Mouse (Mus musculus): ENCODE data around the gene Magt1.
"Not testable (repeated sequence)": the region's sequence is repeated elsewhere in the genome, so short reads cannot be mapped to it uniquely, and the experiment has no call there.

The Magt1 gene

DNA sequence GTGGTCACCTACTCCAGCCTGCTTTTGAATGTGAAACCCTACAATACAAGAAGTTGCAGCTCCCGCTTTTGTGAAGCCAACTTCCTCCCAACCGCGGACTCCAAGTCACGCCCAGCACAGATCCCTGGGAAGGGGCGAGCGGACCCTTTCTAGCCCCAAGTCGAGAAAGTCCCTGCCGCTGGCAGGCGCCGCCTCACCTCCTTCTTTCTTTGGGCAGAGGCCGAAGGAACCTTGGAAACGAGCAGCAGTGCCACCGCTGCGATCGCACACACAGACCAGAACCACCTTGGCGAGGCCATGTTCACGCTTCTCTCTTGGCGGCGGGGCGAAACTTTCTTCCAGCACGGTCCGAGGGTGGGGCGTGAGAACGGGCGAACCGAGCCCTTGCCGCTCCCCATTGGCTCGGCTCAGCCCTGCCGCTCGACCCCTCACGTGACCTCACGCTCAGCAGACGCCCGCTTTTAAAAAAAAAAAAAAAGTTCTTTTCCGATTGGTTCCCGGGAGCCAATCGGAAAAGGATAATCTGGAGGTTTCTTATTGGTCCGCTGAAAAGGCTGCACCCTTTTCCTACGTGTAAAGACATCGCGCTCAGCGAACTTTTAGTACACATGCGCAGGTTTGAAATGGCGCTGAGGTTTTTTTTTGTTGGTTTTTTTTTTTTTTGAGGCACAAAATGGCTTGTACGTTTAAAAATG is at the start of gene Magt1:
Gene Magt1, minus strand, starts transcription at position 442 of the 695 bp plus-strand sequence.
- peak; percentile 71 to 73 for DNase-seq (ENCODE audit: low spot score in 2 of 2)

GRCm38 (mm10) chrX:106048191-106048590 is 36.5 kb upstream of the Magt1 start:
- DNase-seq (ENCODE audit: low spot score in 2 of 2), result no peak

GRCm38 (mm10) chrX:106045928-106046327 is 34.2 kb upstream of the Magt1 start:
- DNase-seq (ENCODE audit: low spot score in 2 of 2), result no peak

- DNase-seq (ENCODE audit: low spot score in 2 of 2), result no peak
These were observed 33.7 kb upstream of the Magt1 start for GRCm38 (mm10) chrX:106045455-106045854.

- no peak for DNase-seq (ENCODE audit: low spot score in 2 of 2)
These were observed 32.3 kb upstream of the Magt1 start for GRCm38 (mm10) chrX:106043863-106044617.

DNA sequence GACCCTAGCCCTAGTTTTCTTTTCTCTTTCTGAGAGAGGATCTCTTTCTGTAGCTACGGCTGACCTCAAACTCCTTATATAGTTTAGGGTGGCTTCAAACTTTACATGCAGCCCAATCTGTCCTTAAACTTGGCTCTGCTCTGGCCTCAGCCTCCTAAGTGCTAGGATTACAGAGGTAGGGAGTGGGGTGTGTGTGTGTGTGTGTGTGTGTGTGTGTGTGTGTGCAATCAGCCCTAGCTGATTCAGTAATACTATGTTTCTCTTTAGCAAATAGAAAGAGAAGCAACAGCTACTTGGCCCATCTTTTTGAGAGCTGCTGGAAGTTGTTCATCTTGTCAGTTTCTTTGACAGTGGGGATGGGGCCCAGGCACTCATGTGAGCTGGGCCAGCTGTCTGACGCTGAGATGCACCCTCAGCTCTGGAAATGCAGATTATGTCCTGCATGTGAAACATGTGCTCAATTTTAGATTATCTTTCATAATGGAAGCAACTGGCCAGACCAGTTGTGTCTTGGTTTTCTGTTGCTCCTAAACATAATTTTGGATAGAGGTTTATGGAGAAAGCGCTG is 25.6 kb upstream of the Magt1 start:
- no peak for DNase-seq (ENCODE audit: low spot score in 2 of 2)

DNA sequence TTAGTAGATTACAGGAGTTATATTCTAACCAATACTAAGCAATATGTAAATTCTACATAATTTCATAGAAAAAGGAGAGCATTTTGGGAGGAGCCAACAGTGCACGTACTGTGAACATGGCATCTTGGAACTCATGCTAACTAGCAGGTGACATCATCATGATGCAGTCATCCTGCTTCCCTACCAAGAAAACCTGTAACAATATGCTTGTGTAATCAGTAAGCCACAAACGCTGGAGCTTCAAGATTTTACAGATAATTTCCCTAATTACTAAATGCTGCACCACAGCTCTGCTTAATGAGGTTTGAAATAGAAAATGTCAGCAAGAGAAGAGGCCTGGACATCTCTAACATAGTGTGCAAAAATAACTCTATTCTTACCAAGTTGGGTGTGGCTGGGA is 24.0 kb upstream of the Magt1 start:
- no peak for DNase-seq (ENCODE audit: low spot score in 2 of 2)

DNA sequence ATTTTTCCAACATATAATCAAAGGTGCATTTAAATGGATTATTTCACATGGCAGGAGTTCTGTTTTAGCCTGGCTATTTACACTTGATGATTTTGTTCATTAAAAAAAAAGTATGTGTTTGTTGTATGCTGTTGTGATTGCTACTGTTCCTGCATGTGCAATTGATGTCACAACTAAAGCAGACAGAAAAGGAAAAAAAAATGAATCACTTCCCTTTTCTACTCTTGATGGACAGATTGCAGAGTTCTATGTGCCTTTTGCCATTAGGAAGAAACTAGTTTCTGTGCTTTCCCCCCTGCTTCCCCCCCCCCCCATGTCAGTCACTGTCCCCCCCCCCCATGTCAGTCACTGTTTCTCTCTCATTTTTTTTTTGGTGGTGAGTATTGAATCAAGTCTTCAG is 19.4 kb upstream of the Magt1 start:
- no peak for DNase-seq (ENCODE audit: low spot score in 2 of 2)

DNA sequence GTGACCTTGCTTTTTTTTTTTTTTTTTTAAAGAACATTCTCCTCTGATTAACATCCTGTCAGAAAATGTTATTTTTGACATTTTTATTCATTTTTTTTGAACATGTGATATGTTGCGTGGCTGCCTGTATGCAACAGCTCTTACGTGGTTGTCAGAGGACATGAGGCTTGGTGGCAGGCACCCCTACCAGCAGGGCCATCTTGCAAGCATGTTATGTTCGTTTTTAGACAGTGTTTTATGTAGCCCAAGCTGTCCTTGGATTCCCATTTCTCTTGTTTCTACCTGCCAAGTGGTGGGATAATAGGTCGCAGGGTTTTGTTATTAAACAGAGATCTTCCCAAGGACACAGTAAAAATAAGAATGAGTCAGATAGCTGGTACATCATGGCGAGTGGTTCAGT is 18.5 kb upstream of the Magt1 start:
- no peak for DNase-seq (ENCODE audit: low spot score in 2 of 2)

DNA sequence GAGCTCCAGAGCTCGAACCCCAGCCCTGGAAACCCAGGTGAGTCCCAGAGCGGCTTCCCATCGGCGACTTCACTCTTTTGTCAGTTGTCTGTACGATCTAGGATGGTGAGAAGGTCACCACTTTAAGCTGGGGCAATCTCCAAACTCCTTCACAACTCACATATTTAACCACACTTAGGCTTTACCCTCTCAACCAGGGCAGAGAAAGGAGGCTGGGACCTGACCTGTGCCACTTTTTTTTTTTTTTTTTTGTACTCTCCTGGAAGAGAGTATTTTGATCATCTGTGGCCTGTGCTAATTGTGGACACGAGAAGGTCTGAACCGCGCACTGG is 15.6 kb upstream of the Magt1 start:
- DNase-seq (ENCODE audit: low spot score in 2 of 2), result no peak

- peak; percentile 82 to 90 for DNase-seq (ENCODE audit: low spot score in 2 of 2)
These were observed 15.0 kb upstream of the Magt1 start, which contains the start of gene Atp7a for GRCm38 (mm10) chrX:106026418-106027342. Gene Atp7a (plus strand): TSS chrX:106027276.

GRCm38 (mm10) chrX:106017516-106017915 is 5.8 kb upstream of the Magt1 start:
- DNase-seq (ENCODE audit: low spot score in 2 of 2), result no peak

GRCm38 (mm10) chrX:106017102-106017501 is 5.4 kb upstream of the Magt1 start:
- DNase-seq (ENCODE audit: low spot score in 2 of 2), result no peak

DNA sequence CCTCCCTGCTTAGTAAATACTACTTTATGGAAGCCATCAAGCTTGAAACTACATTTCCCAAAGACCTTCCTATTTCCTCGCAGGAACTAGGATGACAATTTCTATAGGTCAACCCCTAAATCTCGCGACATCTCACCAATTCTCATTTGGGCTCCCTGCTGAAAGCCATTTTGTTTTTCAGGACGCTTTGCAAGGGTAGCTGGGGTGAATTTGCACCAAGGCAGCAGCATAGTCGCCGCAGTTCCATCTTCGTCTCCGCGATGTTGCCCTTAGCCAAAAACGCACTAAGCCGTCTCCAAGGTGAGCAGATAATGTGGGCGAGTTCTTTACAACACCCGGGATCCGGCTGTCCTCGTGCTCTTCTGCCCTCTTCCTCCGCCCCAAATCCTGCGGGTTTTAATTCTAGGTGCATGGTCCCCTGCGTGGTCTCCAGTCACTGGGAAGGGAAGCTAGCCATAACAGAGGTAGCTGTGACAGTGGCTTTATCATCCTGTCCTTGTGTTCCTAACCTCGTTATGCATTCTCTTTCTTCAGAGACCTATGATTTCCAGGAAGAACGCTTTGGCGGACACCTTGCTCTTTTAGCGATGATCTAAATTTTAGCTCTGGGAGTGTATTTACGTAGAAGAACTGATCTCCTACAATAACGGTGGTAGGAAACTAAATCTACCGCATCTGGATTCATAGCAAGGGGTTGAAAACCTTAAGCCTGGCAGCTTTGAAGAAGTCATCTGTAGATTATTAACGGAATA is 4.0 kb upstream of the Magt1 start, which contains the start of gene Cox7b:
Gene Cox7b, plus strand, starts transcription at position 130 of the 752 bp plus-strand sequence.
- peak; percentile 62 to 78 for DNase-seq (ENCODE audit: low spot score in 2 of 2)

GRCm38 (mm10) chrX:106014741-106015377 is 3.2 kb upstream of the Magt1 start:
- not testable (repeated sequence) for DNase-seq (ENCODE audit: low spot score in 2 of 2)

DNA sequence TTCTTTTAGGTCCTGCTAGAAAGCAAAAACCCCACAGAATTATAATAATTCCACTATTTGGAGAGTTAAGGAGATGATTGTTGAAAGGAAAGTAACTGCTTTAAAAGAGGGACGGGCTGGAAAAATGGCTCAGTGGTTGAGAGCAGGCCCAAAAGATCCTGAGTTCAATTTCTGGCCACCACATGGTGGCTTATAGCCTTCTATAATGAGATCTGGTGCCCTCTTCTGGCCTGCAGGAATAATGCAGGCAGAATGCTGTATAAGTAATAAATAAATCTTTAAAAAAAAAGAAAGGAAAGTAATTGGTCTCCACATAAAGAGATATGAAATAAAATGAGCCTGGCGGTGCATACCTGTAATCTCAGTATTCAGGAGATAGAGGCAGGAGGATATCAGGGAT is 1.5 kb upstream of the Magt1 start:
- peak in 1 of 2 experiments; percentile 49 for DNase-seq (ENCODE audit: low spot score in 2 of 2)

GRCm38 (mm10) chrX:106012559-106012958 is 853 bp upstream of the Magt1 start:
- DNase-seq (ENCODE audit: low spot score in 2 of 2), result no peak

GRCm38 (mm10) chrX:106010762-106011161 is 944 bp downstream of the Magt1 start:
- DNase-seq (ENCODE audit: low spot score in 2 of 2), result no peak

- DNase-seq (ENCODE audit: low spot score in 2 of 2), result no peak
These were observed 10.1 kb downstream of the Magt1 start for GRCm38 (mm10) chrX:106001605-106002004.

DNA sequence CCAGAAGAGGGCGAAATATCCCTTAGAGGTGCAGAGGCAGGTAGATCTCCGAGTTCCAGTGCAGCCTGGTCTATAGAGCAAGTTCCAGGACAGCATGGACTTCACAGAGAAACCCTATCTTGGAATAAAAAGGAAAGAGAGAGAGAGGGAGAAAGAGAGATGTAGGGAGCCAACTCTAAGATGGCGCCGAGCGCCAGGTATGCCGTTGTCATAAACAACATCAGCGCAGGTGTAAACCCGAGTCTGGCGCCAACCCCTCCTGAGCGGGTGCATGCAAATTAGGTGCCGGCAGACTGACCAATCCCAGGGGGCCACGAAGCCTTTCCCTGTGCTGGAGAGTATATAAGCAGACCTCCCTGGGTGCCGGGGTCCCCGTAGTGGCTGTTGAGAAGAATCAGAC is 54.6 kb downstream of the Magt1 start:
- not testable (repeated sequence) for DNase-seq (ENCODE audit: low spot score in 2 of 2)

DNA sequence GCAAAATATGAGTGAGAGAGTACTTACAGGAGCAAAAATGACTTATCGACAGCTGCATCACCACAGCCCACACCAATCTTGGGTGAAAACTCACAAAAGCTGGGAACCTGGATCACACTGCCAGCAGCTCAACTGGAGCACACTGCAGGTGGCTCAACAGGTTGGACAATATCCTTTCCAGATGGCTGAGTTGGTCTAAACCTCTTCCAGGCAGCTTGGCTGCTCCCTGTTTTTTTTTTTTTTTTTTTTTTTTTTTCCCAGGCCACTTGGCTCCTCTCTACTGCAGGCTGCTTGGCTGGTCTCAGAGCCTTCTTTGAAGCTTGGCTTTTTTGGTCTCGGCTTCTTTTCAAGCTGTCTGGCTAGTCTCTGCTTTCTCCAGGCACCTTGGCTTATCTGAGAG is 57.7 kb downstream of the Magt1 start:
- DNase-seq (ENCODE audit: low spot score in 2 of 2), result no peak
